Mouse (Mus musculus): ENCODE data around the gene Dusp19.

Gene Dusp19

DNA sequence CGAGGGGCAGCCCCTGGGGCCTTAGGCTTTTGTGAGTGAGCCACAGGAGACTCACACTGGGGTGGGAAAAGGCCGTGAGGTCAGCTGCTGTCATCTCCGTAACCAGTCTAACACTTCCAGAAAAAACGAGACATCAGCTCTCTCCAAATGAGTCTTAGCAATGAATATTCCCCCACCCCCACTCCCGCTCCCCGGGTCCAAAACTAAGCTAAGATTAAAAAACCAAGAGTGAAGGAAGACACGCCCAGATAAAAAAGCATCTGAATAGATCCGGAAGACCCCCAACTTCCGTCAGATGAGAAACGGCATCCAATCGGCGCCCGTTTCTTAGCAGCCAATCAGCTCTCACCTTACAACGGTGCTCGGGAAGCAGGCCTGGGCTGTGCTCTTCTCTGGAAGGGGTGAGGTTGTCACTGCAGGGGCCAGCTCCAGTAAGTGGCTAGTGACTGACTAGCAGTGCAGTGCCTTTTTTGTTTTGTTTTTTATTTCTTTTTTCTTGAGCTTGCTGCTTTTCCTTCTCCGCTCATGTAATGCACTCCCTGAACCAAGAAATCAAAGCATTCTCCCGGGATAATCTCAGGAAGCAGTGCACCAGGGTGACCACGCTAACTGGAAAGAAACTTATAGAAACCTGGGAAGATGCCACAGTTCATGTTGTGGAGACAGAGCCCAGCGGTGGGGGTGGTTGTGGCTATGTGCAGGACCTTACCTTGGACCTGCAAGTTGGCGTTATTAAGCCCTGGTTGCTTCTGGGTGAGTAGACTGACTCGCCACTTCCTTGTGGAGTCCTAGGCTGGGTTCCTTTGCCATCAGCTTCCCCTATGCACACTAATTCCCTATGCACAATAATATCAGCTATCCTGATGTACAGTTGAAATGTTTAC is at the start of gene Dusp19, which contains the start of gene Nup35:
TSS of gene Dusp19 (plus strand) at position 192 of the 884 bp plus-strand sequence.
TSS of gene Nup35 (plus strand) at position 383 of the 884 bp plus-strand sequence.
- peak; percentile 94 to 95 for DNase-seq

DNA sequence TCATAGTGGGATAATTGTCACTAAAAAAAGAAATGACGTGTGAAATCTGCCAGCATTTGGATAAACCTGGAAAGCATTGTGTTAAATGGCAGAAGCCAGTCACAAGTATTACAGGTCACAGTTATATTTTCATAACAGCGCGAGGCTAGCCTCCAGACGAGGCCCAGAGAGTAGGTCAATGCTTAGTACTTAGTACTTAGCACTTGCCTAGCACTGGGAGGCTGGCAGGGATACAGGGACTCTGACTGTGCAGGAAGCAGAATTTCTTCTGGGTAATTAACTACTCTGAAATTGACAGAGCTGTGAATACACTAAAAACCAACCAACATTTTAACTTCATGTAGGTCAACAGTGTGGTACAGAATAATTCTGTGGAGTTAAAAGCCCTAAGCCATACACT is 49.4 kb upstream of the Dusp19 start:
- no peak for DNase-seq

DNA sequence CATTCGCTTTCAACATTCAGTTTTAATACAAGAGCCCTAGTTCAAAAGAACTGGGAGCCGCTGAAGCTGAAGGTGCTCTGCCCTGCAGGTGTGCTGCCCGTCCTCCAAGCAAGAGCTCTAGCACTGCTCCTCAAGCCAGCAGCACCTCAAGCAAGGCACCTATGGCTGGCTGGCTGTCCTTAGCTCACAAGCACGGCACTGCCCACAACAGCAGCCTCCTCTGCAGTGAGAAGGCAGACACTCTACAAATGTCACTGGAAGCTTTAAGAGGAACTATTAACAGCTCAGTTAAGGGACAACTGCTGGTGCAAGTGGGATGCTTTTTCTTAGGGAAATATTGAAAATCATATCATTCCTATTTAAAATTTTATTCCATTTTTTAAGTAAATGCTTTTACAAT is 46.2 kb upstream of the Dusp19 start:
- no peak for DNase-seq

DNA sequence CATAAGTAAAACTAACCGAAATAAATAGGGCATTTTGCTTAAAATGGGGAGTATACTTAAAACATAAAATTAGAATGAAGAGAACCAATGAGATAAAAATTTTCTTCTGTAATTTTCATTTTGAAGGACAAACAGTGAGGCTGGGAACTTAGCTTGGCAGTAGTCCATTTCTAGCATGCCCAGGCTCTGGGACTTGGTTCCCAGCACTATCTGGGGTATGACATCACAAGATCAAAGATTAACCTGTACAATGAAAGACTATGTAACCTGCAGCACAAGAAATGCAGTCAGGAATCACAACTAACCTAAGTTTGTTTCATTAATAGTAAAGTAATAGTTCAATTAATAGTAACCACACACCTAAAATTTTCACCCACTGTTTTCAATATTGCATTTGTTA is 39.6 kb upstream of the Dusp19 start:
- no peak for DNase-seq

DNA sequence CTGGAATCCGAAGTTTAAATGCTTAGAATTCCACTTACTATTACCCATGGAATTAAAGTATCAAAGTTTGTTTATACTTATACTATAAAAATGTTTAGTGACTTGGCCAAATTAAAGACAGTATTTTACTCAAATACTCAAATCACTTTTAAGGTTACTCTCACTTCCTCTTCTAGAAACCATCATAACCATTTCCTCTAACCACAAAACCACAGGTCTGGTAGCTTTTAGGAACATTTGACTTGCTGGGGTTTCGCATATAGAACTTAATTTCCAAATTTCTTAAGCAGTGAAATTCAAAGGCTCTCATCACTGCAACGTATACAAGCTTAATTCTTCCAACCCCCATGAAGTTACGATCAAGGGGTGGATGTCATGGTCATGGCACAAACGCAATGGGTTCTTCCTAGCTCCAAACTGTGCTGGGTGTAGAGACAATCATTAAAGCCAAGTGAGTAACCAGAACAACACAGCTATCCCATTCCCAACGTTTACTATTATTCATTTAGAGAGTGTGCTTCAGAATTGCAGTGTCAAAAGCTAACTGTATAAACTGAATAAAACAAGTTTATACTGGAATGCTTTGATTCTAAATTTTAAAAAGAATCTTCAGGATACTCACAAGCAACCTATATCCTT is 37.5 kb upstream of the Dusp19 start:
- no peak for DNase-seq

DNA sequence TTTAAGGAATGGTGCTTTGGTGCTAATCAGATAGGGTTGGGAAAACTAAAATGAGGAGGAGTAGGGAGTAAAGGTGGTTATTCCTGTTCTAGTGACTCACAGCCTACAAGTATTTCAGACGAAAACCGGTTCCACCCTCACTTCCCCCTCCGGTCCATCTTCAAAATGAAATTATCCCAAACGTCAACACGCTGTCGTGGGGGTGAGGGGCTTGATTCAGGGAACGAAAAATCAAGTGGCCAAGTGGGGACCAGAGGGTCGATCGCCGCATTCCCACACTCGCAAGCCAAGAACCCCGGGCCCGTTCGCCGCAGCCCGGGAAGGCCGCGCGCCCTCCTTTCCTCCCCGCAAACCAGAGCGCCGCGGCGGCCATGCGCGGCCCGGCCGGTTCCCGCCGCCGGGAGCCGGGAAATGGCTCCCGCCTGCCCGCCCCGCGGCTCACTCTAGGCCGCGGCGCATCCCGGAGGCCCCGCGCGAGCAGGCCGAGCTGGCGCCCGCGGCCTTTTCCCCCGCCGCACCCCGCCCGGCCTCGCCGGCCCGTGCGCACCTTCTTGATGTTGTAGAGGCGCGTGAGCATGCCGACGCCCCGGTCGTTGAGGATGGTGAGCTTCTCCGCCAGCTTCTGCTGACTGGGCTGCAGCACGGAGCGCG is 36.4 kb upstream of the Dusp19 start:
- DNase-seq: peak; percentile 26 to 36

DNA sequence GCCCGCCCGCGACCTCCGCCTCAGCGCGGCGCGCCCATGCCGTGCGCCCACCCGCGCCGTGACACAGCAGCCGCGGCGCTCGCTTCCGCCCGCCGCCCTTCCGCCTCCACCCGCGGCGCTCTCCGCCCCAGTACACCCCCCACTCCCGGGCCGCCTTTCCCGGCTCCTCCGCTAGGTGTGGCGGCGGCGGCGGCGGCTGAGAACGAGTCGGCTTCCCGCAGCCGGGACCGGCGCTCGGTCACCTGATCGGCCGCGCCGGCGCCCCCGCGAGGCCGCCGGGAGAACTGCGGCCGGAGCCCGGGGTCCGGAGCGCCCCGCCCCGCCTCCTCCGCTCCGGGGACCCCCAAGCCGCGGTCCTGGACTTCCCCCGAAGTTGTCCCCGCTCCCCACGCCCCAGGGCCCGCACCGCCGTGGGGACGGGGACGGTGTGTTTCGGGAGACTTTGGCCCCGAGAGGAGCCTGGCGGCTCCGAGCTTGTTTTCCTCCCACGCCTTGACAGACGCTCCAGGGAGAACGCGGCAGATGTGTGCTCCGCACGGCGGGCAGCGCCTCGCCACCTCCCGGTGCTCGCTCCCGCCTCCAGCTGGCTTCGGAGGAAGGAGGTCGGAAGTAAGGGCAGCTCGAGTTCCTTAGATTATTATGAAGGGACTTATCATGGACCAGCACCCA is 35.7 kb upstream of the Dusp19 start, which contains the start of gene Nckap1:
TSS of gene Nckap1 (minus strand) at position 338 of the 669 bp plus-strand sequence.
- DNase-seq: peak; percentile 88 to 93

DNA sequence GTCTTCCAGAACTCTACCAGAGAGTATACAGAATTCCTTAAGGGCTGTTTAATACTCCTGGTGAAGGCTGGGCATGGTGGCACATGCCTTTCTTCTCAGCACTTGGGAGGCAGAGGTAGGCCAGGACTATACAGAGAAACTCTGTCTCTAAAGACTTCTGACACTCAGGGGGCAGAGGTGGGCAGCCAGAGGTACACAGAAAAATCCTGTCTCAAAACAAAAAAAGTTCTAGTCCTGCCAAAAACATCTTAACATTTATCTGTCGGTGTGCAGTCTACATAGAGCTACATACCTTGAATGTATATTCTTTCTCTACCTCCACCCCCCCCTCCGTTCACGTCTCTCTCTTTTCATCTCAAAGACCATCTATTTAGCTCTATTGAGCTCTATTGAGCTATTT is 34.5 kb upstream of the Dusp19 start:
- DNase-seq: no peak

DNA sequence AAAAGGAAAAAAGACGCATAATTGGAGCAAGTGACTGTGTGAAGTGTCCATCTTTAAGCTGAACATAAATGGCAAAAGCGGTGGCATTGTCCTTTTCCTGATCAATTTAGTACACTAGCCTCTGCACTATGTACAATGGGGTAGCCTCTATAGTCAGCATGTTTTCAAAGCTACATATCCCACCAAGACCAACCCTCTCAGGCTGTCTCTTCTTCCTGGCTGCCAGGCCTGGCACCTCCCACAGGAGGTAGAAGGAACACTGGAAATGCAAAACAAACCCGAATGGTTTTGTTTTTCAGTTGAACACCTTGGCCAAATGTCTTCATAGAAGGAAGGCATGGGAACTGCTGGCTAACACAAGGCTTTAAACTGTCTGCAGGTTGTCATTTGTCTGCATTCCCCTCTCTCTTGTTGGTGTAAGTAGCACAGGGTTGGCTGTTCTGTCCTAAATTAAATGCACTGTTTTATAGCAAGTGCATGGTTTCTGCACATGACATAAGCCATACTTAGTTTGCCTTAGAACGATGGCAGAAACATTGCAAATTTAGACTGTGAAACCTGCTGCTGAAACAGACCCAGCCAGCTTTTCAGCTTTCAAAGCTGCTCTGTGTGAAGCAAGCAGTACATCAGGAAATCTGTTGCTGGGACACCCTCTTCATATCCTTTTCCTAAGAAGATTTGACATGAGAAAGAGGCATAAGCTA is 22.5 kb upstream of the Dusp19 start:
- no peak for DNase-seq

DNA sequence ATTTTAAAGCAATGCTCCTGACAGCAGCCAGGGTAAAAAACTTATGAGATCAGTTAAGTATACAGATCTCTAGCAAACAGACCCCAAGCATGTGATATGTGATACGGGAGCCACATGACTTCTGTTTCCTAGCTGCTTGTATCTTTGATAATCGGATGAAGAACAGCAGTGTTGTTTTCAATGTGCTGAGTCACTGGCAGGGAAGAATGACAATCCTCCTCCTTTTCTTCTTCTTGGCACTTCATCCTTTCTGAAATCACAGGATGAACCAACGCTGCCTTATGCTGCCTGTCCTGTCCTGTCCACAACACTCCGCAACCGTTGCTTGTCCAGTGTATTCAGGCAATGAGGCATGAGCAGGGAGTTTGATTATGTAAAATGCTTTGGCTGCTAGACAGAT is 19.9 kb upstream of the Dusp19 start:
- DNase-seq: no peak

DNA sequence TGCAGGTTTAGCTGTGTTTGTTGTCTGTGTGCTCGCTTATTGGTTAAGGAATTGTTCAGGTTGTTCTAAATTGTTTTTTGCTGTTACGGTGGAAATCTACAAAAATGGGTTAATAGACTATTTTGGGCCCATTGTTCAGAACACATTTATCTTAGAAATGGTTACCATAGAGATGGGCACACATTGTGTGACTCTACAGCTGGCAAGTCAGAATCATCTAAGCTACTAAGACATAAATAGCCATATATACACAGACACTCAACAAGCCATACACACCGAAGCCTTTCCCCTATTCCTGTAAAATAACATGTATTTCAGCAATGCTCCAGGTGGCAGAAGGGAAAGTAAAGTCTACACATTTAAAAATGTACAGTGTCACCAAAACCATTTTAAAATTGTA is 17.0 kb upstream of the Dusp19 start:
- DNase-seq: no peak

DNA sequence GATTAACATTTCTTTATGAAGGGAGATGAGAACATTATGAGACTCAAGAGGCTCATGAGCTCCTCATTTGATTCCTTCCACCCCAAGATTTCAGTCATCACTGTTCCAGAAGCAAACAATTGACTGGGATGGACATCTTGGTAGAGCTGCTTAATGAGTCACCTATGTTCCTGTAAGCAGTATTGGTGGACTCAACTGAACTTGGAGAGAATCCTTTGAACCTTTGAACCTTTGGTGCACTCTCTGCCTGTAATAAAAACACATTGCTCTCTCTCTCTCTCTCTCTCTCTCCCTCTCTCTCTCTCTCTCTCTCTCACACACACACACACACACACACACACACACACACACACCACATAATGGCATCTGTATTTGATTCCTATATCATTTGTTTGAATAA is 16.2 kb upstream of the Dusp19 start:
- no peak for DNase-seq

DNA sequence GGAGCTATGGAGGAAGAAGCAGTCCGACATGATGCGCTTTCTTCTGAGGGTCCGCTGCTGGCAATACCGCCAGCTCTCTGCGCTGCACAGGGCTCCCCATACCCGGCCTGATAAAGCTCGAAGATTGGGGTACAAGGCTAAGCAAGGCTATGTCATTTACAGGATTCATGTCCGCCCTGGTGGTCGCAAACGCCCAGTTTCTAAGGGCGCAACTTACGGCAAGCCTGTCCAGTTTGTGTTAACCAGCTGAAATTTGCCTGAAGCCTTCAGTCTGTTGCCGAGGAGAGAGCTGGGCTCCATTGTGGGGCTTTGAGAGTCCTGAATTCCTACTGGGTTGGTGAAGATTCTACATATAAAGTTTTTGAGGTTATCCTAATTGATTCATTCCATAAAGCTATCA is 14.1 kb upstream of the Dusp19 start:
- no peak for DNase-seq

DNA sequence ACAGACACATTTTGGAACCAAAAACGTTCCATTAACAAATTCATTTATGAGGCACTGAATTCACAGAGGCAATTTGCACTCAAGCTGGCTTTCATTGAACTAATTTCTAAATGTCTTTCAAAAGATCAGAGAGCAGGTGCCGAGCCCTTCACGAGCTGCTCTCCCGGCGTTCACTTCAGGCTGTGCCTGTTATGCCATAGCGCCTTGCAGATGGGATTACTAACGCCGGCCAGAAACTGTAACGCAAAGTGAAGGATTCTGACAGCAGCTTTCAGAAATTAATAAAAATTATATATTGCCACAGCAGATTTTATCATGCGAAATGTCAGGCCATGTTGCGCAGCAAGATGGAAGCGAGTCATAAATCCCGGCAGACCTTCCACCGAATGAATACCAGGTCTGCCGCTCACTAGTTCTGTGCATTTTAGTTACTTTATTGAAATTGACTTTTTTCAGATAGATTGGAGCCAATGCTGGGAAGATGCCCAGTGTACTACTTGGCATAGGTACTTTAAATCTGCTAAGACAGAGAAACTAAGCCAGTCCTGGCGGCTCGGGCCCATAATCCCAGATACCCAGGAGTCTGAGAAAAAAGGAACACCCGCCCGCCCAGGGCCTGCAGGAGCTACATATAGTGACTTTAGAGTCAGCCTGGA is 12.9 kb upstream of the Dusp19 start:
- no peak for DNase-seq

DNA sequence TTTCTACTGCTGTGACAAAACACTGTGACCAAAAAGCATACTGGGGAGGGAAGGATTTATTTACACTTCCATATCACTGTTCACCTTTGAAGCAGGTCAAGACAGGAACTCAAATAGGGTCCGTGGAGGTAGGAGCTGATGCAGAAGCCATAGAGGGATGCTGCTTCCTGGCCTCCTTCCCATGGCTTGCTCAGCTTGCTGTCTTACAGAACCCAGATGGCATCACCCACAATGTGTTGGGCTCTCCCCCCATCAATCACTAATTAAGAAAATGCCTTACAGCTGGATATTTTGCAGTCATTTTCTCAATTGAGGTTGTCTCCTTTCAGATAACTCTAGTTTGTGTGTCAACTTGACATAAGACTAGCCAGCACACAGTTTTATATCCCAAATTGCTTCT is 4.6 kb upstream of the Dusp19 start:
- no peak for DNase-seq

DNA sequence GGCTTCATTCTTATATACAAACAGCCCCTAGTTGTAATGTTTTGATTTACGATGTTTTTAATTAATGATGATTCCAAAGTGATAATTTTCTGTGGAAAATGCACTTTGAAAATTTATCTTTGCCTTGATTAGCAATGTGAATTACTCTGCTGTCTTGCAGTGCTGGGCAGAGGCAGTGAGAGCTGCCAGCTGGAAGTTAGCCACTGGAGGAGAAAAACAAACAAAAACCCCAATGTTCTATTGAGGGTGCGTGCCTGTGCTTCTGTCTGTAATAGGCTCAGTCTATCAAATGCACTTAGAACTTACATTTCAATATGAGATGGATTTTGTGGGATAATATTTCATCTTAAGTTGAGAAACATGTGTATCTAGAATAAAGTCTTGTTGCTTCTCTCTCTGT is 4.0 kb upstream of the Dusp19 start:
- DNase-seq: no peak

DNA sequence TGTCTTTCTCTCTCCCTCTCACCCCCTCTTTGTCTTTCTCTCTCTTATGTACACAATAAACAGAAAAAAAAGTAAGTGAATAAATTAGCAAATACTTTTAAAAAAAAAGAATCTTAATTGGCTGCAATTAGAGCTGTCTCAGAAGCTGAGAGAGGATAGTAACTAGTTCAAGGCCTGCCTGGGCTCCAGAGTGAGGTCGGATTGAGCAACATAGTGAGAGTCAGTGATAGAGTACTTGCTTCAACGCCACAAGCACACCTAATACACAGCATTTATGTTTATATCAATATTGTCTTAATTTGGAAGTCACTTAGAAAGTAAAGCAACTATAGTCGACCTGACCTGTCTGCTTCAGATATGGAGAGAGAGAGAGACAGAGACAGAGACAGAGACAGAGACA is 2.1 kb downstream of the Dusp19 start:
- no peak for DNase-seq

DNA sequence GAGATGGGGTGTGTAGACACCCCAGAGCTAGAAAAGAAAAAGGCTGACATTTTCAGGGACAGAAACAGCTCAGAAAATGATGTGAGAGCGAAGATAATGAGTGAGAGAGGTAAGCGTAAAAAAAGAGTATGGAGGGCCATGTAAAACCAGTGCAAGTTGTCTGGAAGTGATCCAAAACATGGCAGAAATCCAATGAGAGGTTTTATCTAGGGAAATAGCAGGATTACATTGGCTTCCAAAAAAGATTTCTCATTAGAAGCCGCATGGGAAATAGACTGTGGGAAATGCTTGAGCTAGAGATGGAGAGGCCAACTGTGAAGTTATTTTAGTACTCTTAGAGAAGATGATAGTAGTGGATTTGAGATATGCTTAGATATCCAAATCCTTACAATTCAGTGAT is 5.1 kb downstream of the Dusp19 start:
- DNase-seq: no peak

DNA sequence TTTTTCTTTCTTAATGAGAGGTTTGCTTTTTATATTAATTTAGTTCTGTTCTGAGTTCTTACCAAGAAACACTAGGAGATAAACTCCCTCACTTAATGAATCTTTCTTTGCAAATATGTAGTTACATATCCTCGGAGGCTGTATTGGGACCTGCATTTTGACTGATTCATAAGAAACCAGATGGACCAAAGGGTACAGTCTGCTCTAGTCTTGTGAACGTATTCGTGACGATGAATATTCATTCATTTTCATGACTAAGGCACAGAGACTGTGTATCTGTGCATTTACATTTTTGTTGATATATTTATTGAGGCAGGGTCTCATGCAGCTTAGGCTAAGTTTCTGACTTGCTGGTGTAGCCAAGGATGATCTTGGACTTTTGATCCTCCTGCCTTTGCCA is 7.7 kb downstream of the Dusp19 start:
- no peak for DNase-seq

DNA sequence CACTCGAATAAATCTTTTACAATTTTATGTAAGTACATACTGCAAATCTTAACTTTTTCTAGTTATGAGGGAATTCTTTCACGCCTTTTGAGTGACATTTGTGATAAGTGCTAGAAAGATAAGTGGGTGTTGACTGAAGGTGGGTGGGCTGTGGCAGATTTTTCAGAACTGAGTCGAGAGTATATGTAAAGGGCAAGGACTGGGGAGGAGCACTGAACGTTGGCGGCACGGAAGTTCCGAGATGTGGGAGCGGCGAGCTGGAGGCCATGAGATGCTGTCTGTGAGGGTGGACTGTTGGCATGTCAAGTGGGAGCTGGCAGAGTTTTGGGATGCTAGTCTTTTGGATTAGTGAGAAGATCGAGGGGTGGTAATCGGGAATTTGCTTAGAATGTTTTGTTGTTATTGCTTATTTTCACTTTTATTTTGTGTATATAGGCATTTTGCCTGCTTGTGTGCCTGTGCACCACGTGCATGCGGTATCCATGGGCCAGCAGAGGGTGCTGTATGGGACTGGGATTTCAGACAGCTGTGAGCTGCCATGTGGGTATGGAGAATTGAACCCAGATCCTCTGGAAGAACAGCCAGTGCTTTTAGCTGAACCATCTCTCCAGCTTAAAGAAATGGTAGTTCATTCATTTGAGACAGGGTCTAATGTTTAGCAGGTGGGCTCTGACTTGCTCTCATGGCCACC is 15.6 kb downstream of the Dusp19 start:
- DNase-seq: no peak
